Mouse (Mus musculus) midbrain, embryonic 12.5 days (tissue): ENCODE measurements at regions not wholly inside any gene's neighbourhood (a gene's known extent, or its start where the extent isn't known, plus 50 kb on each side); places are given as distances from the start of the nearest gene placed in this dataset.

Experiments
- ATAC-seq: fragments of 200-750 bp; cut with Nextera tagmentation; 2 replicates; pipeline ENCODE4 v1.8.0; 2017; ENCODE audit warnings: low read depth, moderate TSS enrichment, moderate library complexity; ENCODE audit not compliant: low FRiP score
- H3K27ac ChIP-seq: fragments of 300-500 bp; sonication (generic); replicated peaks from 2 replicates; pipeline ENCODE4 v1.5.1; 2016; ENCODE audit warnings: mild to moderate bottlenecking
- H3K27me3 ChIP-seq: fragments of 300-500 bp; sonication (generic); 2 replicates; pipeline ENCODE4 v1.6.1; 2016; ENCODE audit warnings: mild to moderate bottlenecking
- H3K36me3 ChIP-seq: fragments of 300-500 bp; sonication (generic); 2 replicates; pipeline ENCODE4 v1.6.1; 2016
- H3K4me1 ChIP-seq: fragments of 300-500 bp; sonication (generic); 2 replicates; pipeline ENCODE4 v1.6.1; 2016
- H3K4me2 ChIP-seq: fragments of 300-500 bp; sonication (generic); replicated peaks from 2 replicates; pipeline ENCODE4 v1.6.1; 2016; ENCODE audit warnings: mild to moderate bottlenecking, moderate library complexity
- H3K4me3 ChIP-seq: fragments of 300-500 bp; sonication (generic); 2 replicates; pipeline ENCODE4 v1.5.1; 2016; ENCODE audit warnings: mild to moderate bottlenecking
- H3K9ac ChIP-seq: fragments of 300-500 bp; sonication (generic); replicated peaks from 2 replicates; pipeline ENCODE4 v1.6.1; 2016; ENCODE audit warnings: mild to moderate bottlenecking, moderate library complexity
- H3K9me3 ChIP-seq: fragments of 300-500 bp; sonication (generic); 2 replicates; pipeline ENCODE4 v1.6.1; 2016; ENCODE audit warnings: mild to moderate bottlenecking
- WGBS: fragments of 180-500 bp; shearing (Covaris S2); methylation state at CpG from one replicate; pipeline ENCODE4 v1.1.7; 2016; 5-methylcytosine and 5-hydroxymethylcytosine counted together

DNA sequence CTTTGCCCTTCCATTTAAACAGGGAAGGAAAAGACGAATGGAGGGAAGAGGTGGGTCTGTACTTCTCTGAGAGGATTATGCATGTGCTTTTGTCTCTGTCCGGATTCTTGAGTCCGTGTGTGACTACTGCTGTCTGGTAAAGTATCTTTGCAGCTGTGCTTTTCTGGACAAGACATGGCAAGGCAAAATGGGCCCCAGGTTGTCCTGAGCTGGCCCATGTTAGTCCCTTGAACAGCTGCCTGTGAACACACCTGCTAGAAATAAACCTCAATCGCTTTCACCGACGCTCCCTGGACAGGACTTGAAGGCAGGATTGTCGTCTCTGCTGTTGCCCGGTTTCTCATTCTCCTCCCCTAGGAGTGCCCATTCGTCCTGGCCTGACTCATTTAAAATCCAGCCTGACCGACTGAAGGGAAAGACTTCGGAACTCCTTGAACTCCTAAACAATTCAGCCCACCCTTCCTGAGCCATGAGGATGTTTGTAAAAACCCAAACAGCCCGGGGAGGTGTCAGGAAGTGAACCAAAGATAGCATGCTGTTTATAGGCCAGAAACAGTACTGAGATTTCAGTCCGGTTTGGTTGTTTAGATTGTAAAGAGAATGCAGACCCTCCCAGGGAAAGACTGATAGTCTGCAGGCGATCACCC, 281.7 kb downstream of the Qk start:
- 34% methylated on average over 14 of the region's 14 CpGs for WGBS
- Histone ChIP-seq H3K27me3 (no peaks in the 10 kb centered on the region), H3K4me1 (peaks cover 8% of the 10 kb centered on the region; the same call in 1 of the 2 replicates), H3K9me3 (0 out of 2 replicates have a peak, but pooled peaks cover 7% of the 10 kb centered on the region), H3K9ac (no peak overlapping the region), H3K27ac (no peak overlapping the region), H3K4me2 (no peak overlapping the region), H3K4me3 (no peak overlapping the region), H3K36me3 (no peaks in the 10 kb centered on the region)
- ATAC-seq, result no peak

DNA sequence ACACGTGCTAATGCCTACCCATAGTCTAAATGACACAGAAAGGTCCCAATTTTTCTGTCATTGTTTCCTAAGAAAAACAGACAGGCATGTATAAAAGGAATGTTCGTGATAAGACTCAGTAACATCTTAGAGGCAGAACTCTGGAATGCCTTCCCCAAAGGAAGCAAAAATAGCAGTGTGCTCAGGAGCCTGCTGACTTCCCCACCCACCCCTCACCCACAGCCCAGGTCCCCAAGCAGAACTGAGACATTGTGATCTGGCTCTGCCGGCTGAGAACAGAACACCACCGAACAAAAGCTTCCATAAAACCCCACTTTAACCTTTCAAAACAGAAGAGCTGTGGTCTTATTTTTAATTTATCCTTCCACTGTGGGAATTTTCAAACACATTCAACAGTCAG, 286.1 kb downstream of the Qk start:
- H3K9me3 ChIP-seq, result no peaks in the 10 kb centered on the region; the same call in 1 of the 2 replicates
- no peaks in the 10 kb centered on the region for H3K27me3 ChIP-seq
- no peaks in the 10 kb centered on the region for H3K36me3 ChIP-seq
- H3K4me2 ChIP-seq, result no peak overlapping the region
- 59% methylated on average over 4 of the region's 4 CpGs for WGBS
- peaks cover 17% of the 10 kb centered on the region for H3K4me1 ChIP-seq
- no peak overlapping the region for H3K27ac ChIP-seq
- H3K9ac ChIP-seq, result no peak overlapping the region
- no peak for ATAC-seq
- H3K4me3 ChIP-seq, result no peak overlapping the region

DNA sequence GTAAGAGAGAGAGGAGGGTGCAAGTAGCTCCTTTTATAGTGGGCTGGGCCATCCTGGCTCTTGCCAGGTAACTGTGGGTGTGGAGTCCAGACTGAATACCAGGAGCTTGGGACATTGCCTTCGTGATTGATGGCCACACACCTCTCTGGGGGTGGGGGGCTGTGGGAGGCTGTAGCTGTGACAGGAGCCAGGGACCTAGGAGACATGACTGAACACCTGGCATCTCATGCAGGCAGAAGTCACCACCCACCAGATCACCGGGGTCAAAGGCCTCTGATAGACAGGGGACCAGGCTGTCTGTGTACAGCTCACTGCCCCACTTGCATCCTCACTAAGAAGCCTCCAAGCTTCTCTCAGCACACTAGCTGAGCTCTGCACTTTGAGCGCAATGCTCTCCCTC, 288.6 kb downstream of the Qk start:
- Histone ChIP-seq H3K27me3 (no peaks in the 10 kb centered on the region), H3K9me3 (no peaks in the 10 kb centered on the region; the same call in 1 of the 2 replicates), H3K9ac (no peak overlapping the region), H3K4me1 (peaks cover 10% of the 10 kb centered on the region; the same call in 1 of the 2 replicates), H3K27ac (no peak overlapping the region), H3K4me2 (no peak overlapping the region), H3K4me3 (no peak overlapping the region), H3K36me3 (no peaks in the 10 kb centered on the region)
- ATAC-seq, result no peak
- WGBS, result 84% methylated on average over 3 of the region's 3 CpGs

DNA sequence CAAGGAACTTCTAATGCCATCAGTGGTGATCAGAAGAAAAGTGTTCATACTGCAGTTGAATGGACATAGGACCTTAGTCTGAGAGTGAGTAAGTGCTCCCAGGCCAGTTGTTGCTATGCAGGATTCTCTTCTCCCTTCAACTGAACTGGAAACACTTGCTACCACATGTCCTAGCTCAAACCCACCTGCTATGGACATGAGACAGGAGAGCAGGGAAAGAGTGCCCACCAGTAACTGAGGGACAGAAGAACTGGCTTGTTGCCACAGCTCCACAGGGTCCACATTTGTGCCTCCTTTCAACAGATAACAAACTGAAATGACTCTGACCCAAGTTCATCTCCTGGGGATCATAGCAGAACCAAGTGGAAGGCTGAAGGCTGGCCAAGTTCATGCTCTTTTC, 292.9 kb downstream of the Qk start:
- ATAC-seq, result no peak
- Histone ChIP-seq H3K4me1 (peaks cover 15% of the 10 kb centered on the region; the same call in 1 of the 2 replicates), H3K36me3 (no peaks in the 10 kb centered on the region), H3K27me3 (no peaks in the 10 kb centered on the region), H3K27ac (no peak overlapping the region), H3K4me2 (no peak overlapping the region), H3K9me3 (no peaks in the 10 kb centered on the region; the same call in 1 of the 2 replicates), H3K9ac (no peak overlapping the region), H3K4me3 (no peak overlapping the region)

DNA sequence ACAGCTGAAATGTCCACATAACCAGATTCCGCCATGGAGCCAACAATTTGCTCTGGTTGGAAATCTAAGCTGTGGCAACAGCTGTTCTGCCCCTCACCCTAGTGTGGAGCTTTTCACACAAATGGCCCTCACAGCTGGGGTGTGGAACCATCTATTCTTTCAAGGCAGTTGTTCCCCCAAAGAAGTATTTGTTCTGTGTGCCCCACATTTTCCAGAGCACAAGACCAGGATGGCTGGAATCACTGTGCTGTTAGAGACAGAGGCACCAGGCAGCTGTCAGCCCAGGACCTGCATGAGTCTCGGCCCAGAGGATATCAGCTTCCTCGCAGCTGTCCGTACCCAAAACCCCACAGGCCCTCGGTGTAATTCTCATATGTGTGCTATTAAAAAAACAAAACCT, 294.4 kb downstream of the Qk start:
- H3K4me2 ChIP-seq, result no peak overlapping the region
- no peak overlapping the region for H3K4me3 ChIP-seq
- ATAC-seq, result no peak
- 0 out of 2 replicates have a peak, but pooled peaks cover 5% of the 10 kb centered on the region for H3K4me1 ChIP-seq
- WGBS, result 86% methylated on average over 5 of the region's 5 CpGs
- no peaks in the 10 kb centered on the region; the same call in 1 of the 2 replicates for H3K9me3 ChIP-seq
- no peak overlapping the region for H3K9ac ChIP-seq
- no peaks in the 10 kb centered on the region for H3K36me3 ChIP-seq
- no peak overlapping the region for H3K27ac ChIP-seq
- no peaks in the 10 kb centered on the region for H3K27me3 ChIP-seq

DNA sequence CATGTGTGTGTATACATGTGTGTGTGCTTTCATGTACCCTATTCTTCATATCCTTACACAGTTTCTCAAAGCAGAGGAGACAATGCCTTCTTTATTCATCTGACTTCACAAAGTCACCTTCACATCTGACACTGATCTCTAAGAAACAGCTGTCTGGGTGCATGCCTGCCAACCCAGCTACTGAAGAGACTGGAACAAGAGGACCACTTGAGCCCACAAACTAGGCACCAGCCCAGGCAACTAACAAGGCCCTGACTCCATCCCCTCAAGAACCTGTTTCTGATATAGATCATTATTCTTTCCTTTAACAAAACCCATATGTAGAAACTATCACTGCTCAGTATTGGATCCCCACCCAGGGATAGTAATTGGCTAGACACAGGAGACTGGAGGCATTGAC, 295.3 kb downstream of the Qk start:
- Histone ChIP-seq H3K27ac (no peak overlapping the region), H3K9ac (no peak overlapping the region), H3K36me3 (no peaks in the 10 kb centered on the region), H3K4me2 (no peak overlapping the region), H3K4me3 (no peak overlapping the region), H3K4me1 (0 out of 2 replicates have a peak, but pooled peaks cover 5% of the 10 kb centered on the region), H3K27me3 (no peaks in the 10 kb centered on the region), H3K9me3 (no peaks in the 10 kb centered on the region; the same call in 1 of the 2 replicates)
- ATAC-seq, result no peak

DNA sequence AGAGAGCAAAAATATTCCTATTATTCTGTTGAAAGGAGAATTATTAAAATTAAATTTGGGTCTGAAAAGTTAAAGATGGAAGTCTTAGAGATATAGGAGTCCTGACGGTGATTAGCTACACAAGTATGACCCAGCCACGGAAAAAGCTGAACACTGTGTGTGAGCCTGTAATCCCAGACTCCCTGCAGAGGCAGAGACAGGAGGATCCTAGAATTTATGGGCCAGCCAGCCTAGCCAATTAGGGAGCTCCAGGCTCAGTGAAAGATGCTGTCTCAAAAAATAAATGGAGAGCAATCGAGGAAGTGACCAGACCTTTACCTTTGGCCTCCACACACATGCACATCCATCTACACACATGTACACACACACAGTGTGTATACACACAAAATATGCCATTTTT, 307.5 kb downstream of the Qk start:
- no peak for ATAC-seq
- no peaks in the 10 kb centered on the region for H3K27me3 ChIP-seq
- WGBS, result 62% methylated on average over 3 of the region's 3 CpGs
- no peaks in the 10 kb centered on the region for H3K4me1 ChIP-seq
- H3K4me3 ChIP-seq, result no peak overlapping the region
- no peaks in the 10 kb centered on the region for H3K9me3 ChIP-seq
- no peak overlapping the region for H3K27ac ChIP-seq
- no peak overlapping the region for H3K4me2 ChIP-seq
- no peaks in the 10 kb centered on the region for H3K36me3 ChIP-seq
- H3K9ac ChIP-seq, result no peak overlapping the region

DNA sequence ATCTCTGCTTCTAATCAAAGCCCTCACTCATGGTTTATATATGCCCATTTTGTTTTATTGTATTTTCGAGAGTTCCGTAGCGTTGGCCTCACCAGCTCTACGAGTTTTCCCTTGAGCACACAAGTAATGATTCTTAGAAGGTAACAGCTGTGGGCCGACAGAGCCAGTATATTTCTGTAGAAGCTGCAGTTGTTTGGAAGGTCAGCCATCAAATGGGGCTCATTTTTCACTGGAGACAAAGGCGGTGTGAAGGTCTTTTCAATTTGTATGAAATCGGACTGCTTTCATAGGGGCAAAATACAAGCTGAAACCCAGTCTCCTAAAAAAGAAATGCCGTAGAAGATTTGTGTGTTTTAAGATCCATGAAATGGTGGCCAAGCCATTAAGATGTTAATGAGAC, 307.9 kb downstream of the Qk start:
- WGBS, result 73% methylated on average over 8 of the region's 8 CpGs
- no peak for ATAC-seq

DNA sequence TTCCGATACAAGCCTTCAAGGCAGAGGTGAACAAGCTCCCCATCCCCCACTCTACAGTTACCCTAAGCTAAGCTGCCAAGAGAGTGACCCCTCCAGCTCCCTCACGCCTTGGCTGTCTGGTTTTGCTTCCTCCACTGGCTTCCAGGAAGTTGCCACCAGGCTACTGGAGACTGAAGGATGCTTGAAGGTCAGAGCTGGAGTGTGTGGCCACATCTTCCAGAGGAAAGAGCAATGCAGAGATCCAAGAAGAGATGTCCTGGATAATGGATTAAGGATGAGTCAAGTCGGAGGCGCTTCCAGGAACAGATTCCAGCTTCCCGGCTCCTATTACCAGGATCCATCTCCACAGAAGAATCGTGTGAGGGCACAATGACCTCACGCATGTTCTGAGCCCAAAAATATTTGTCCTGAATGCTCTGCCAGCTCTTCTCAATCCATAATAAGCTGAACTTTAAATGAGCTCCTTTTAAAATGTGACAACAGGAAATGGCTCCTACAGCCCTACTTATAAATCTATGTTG, 318.5 kb downstream of the Qk start:
- H3K27ac ChIP-seq, result no peak overlapping the region
- no peaks in the 10 kb centered on the region for H3K36me3 ChIP-seq
- H3K9me3 ChIP-seq, result no peaks in the 10 kb centered on the region
- no peak overlapping the region for H3K4me3 ChIP-seq
- no peak for ATAC-seq
- 86% methylated on average over 7 of the region's 7 CpGs for WGBS
- no peaks in the 10 kb centered on the region for H3K4me1 ChIP-seq
- no peak overlapping the region for H3K4me2 ChIP-seq
- no peak overlapping the region for H3K9ac ChIP-seq
- no peaks in the 10 kb centered on the region for H3K27me3 ChIP-seq

More for the DNA sequence above, 307.9 kb downstream of the Qk start:
- Histone ChIP-seq H3K4me2 (no peak overlapping the region), H3K9ac (no peak overlapping the region), H3K4me1 (no peaks in the 10 kb centered on the region), H3K27me3 (no peaks in the 10 kb centered on the region), H3K36me3 (no peaks in the 10 kb centered on the region), H3K4me3 (no peak overlapping the region), H3K9me3 (no peaks in the 10 kb centered on the region), H3K27ac (no peak overlapping the region)

DNA sequence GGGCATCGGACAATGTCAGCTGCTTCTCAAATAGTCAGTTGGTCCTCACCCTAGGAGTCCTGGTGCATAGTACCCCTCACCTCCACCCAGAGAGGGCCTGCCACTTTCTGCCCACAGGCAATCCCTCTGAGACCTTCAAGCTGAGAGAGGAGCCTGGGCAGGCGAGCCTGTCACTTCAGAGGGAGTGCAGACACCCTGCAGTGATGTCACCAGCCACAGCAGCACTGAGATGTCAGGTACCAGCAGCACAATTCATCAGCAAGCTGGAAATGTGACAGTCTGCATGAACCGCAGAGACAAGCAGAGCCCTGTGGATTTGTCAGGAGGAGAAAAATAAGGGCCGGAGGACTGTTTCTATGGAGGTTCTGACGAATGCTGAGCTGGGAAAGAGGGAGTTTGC, 324.3 kb downstream of the Qk start:
- Histone ChIP-seq H3K4me2 (no peak overlapping the region), H3K4me1 (no peaks in the 10 kb centered on the region), H3K4me3 (no peak overlapping the region), H3K27me3 (no peaks in the 10 kb centered on the region), H3K9ac (no peak overlapping the region), H3K27ac (no peak overlapping the region), H3K9me3 (no peaks in the 10 kb centered on the region), H3K36me3 (no peaks in the 10 kb centered on the region)
- 72% methylated on average over 5 of the region's 5 CpGs for WGBS
- ATAC-seq, result no peak

DNA sequence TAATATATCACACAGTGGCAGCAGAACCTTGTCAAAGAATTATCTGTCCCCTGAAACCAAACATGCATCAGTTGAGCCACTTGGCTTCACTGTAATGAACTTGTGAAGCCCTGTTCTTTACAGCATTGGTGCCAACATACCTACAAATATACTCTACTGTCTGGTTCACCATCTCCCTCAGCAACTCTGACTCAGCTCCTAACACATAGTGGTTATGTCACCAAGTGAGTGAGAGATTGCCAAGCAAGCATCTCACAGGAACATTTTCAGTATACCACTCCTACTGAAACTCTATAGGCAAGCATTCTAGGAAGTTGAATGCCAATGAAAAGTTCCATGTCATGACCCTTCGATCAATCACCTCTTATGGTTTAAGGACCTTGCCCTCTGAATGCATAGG, 321.2 kb upstream of the Pabpc6 start:
- Histone ChIP-seq H3K9ac (no peak overlapping the region), H3K4me2 (no peak overlapping the region), H3K36me3 (no peaks in the 10 kb centered on the region), H3K27me3 (no peaks in the 10 kb centered on the region), H3K4me3 (no peak overlapping the region), H3K27ac (no peak overlapping the region), H3K4me1 (no peaks in the 10 kb centered on the region), H3K9me3 (0 out of 2 replicates have a peak, but pooled peaks cover 6% of the 10 kb centered on the region)
- WGBS, result 90% methylated on average over 1 of the region's 1 CpGs
- no peak for ATAC-seq

DNA sequence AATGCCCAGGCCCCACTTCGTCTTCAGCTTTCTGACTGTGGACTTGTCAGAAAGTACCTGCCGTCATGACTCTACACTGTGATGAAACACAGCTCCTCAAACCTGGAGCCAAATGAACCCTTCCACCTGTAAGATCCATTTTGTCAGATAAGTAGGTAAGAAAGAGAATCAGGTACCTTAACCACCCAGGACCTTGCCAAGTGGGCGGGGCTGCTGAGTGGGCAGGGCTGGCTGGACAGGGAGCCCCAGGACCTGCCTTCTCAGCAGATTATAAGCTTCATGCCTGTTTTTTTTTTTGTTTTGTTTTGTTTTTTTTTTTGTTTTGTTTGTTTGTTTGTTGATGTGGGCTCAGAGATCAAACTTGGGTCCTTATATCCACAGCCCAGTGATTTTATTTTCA, 311.8 kb upstream of the Pabpc6 start:
- Histone ChIP-seq H3K36me3 (no peaks in the 10 kb centered on the region), H3K4me2 (no peak overlapping the region), H3K4me1 (peaks cover 6% of the 10 kb centered on the region; the same call in 1 of the 2 replicates), H3K4me3 (no peak overlapping the region), H3K27ac (no peak overlapping the region), H3K9ac (no peak overlapping the region), H3K27me3 (no peaks in the 10 kb centered on the region), H3K9me3 (0 out of 2 replicates have a peak, but pooled peaks cover 2% of the 10 kb centered on the region)
- ATAC-seq, result no peak
- 88% methylated on average over 3 of the region's 3 CpGs for WGBS
